Mouse (Mus musculus): ENCODE data around the gene Magi2.
"Not testable (repeated sequence)": the region's sequence is repeated elsewhere in the genome, so short reads cannot be mapped to it uniquely, and the experiment has no call there.

Magi2 gene

GRCm38 (mm10) chr5:20242496-20242895 lies 1015.7 kb downstream of the Magi2 start:
- DNase-seq (ENCODE audit: low spot score in 2 of 2), result no peak

GRCm38 (mm10) chr5:20249382-20249781 lies 1022.5 kb downstream of the Magi2 start:
- DNase-seq (ENCODE audit: low spot score in 2 of 2), result no peak

GRCm38 (mm10) chr5:20251541-20251940 lies 1024.7 kb downstream of the Magi2 start:
- no peak for DNase-seq (ENCODE audit: low spot score in 2 of 2)

GRCm38 (mm10) chr5:20256150-20256868 lies 1029.5 kb downstream of the Magi2 start:
- no peak for DNase-seq (ENCODE audit: low spot score in 2 of 2)

- no peak for DNase-seq (ENCODE audit: low spot score in 2 of 2)
These were observed 1030.1 kb downstream of the Magi2 start for GRCm38 (mm10) chr5:20256933-20257332.

GRCm38 (mm10) chr5:20257419-20257818 lies 1030.6 kb downstream of the Magi2 start:
- no peak for DNase-seq (ENCODE audit: low spot score in 2 of 2)

GRCm38 (mm10) chr5:20259719-20260118 lies 1032.9 kb downstream of the Magi2 start:
- DNase-seq (ENCODE audit: low spot score in 2 of 2), result no peak

GRCm38 (mm10) chr5:20272680-20273079 lies 1045.8 kb downstream of the Magi2 start:
- DNase-seq (ENCODE audit: low spot score in 2 of 2), result not testable (repeated sequence)

- DNase-seq (ENCODE audit: low spot score in 2 of 2), result no peak
These were observed 1048.8 kb downstream of the Magi2 start for GRCm38 (mm10) chr5:20275632-20276031.

- no peak for DNase-seq (ENCODE audit: low spot score in 2 of 2)
These were observed 1058.4 kb downstream of the Magi2 start for GRCm38 (mm10) chr5:20285080-20285840.

- no peak for DNase-seq (ENCODE audit: low spot score in 2 of 2)
These were observed 1067.7 kb downstream of the Magi2 start for GRCm38 (mm10) chr5:20294521-20294920.

- DNase-seq (ENCODE audit: low spot score in 2 of 2), result no peak
These were observed 1073.0 kb downstream of the Magi2 start for GRCm38 (mm10) chr5:20299816-20300215.

GRCm38 (mm10) chr5:20303056-20303965 lies 1076.5 kb downstream of the Magi2 start:
- DNase-seq (ENCODE audit: low spot score in 2 of 2), result no peak

- DNase-seq (ENCODE audit: low spot score in 2 of 2), result no peak
These were observed 1094.1 kb downstream of the Magi2 start for GRCm38 (mm10) chr5:20320970-20321369.

GRCm38 (mm10) chr5:20325290-20325689 lies 1098.5 kb downstream of the Magi2 start:
- no peak for DNase-seq (ENCODE audit: low spot score in 2 of 2)

GRCm38 (mm10) chr5:20328901-20329300 lies 1102.1 kb downstream of the Magi2 start:
- no peak for DNase-seq (ENCODE audit: low spot score in 2 of 2)

- DNase-seq (ENCODE audit: low spot score in 2 of 2), result no peak
These were observed 1103.2 kb downstream of the Magi2 start for GRCm38 (mm10) chr5:20330025-20330424.

GRCm38 (mm10) chr5:20332574-20332973 lies 1105.7 kb downstream of the Magi2 start:
- peak; percentile 23 to 36 for DNase-seq (ENCODE audit: low spot score in 2 of 2)

GRCm38 (mm10) chr5:20334549-20334948 lies 1107.7 kb downstream of the Magi2 start:
- no peak for DNase-seq (ENCODE audit: low spot score in 2 of 2)

GRCm38 (mm10) chr5:20352941-20353340 lies 1126.1 kb downstream of the Magi2 start:
- DNase-seq (ENCODE audit: low spot score in 2 of 2), result no peak

- no peak for DNase-seq (ENCODE audit: low spot score in 2 of 2)
These were observed 1131.6 kb downstream of the Magi2 start for GRCm38 (mm10) chr5:20358437-20358836.

GRCm38 (mm10) chr5:20359021-20359420 lies 1132.2 kb downstream of the Magi2 start:
- no peak for DNase-seq (ENCODE audit: low spot score in 2 of 2)

All from spleen, postnatal 36 days (tissue).